Mouse (Mus musculus) stomach, postnatal 0 days (tissue): Measurements from ENCODE around the gene 2810408A11Rik. TPM values are rescaled to one million over a fixed set of nuclear protein-coding genes. Genes with fewer than 3 reads are reported as not detected.
A peak's percentile ranks its signal among the peaks of the same experiment; 100 is the strongest.
"Not testable (repeated sequence)": the region's sequence is repeated elsewhere in the genome, so short reads cannot be mapped to it uniquely, and the experiment has no call there.

Experiments used
- ATAC-seq: fragments of 200-750 bp; cut with Nextera tagmentation; 2 replicates; pipeline ENCODE4 v1.8.0; 2017; ENCODE audit not compliant: low FRiP score, low TSS enrichment
- DNase-seq: peaks from one replicate; pipeline ENCODE4 v3.0.0-alpha.2; 2016; ENCODE audit warnings: low spot score
- H3K27ac ChIP-seq: fragments of 300-500 bp; sonication (generic); replicated peaks from 2 replicates; pipeline ENCODE4 v1.5.1; 2014; ENCODE audit warnings: mild to moderate bottlenecking, control low read depth
- H3K27me3 ChIP-seq: fragments of 300-500 bp; sonication (generic); 2 replicates; pipeline ENCODE4 v1.6.1; 2014; ENCODE audit warnings: low read length; ENCODE audit not compliant: control insufficient read depth, insufficient read depth
- H3K36me3 ChIP-seq: fragments of 300-500 bp; sonication (generic); 2 replicates; pipeline ENCODE4 v1.6.1; 2014; ENCODE audit warnings: low read length, mixed read lengths; ENCODE audit not compliant: control insufficient read depth, insufficient read depth
- H3K4me1 ChIP-seq: fragments of 300-500 bp; sonication (generic); replicated peaks from 2 replicates; pipeline ENCODE4 v1.6.1; 2014; ENCODE audit warnings: antibody characterized with exemption; ENCODE audit not compliant: control insufficient read depth, insufficient read depth
- H3K4me2 ChIP-seq: fragments of 300-500 bp; sonication (generic); replicated peaks from 2 replicates; pipeline ENCODE4 v1.6.1; 2014; ENCODE audit warnings: low read depth, mild to moderate bottlenecking, control low read depth, moderate library complexity
- H3K4me3 ChIP-seq: fragments of 300-500 bp; sonication (generic); 2 replicates; pipeline ENCODE4 v1.5.1; 2014; ENCODE audit warnings: low read depth, low read length, control low read depth
- H3K9ac ChIP-seq: fragments of 300-500 bp; sonication (generic); 2 replicates; pipeline ENCODE4 v1.6.1; 2014; ENCODE audit warnings: mild to moderate bottlenecking, low read length, control low read depth, mixed read lengths
- H3K9me3 ChIP-seq: fragments of 300-500 bp; sonication (generic); 2 replicates; pipeline ENCODE4 v1.6.1; 2016; ENCODE audit warnings: low read length; ENCODE audit not compliant: control insufficient read depth
- CTCF ChIP-seq: IDR thresholded peaks from 2 replicates; pipeline ENCODE4 v1.5.1; 2016; ENCODE audit warnings: antibody characterized with exemption, low read depth, mild to moderate bottlenecking, moderate library complexity
- EP300 ChIP-seq: optimal IDR thresholded peaks from 2 replicates; pipeline ENCODE3; 2016; ENCODE audit warnings: antibody characterized with exemption
- WGBS: fragments of 180-500 bp; shearing (Covaris S2); extraction: QIAGEN DNeasy Blood & Tissue Kit; methylation state at CpG from one replicate; pipeline ENCODE4 v1.1.7; 2014; 5-methylcytosine and 5-hydroxymethylcytosine counted together
- polyA plus RNA-seq: library from polyadenylated mRNA; unstranded; fragments of >200 nt; fragmentation: Nextera tagmentation; extraction: Ambion mirVana; gene quantifications from 2 replicates; pipeline ENCODE4 v1.2.1, GENCODE M21; 2015

2810408A11Rik gene
- polyA plus RNA-seq, 1 experiment from 2014 or later, result 5.9 TPM

- Histone ChIP-seq H3K4me3 (peak overlapping the region; percentile 94), H3K9ac (peak overlapping the region; percentile 94), H3K27me3 (no peaks in the 10 kb centered on the region), H3K9me3 (no peaks in the 10 kb centered on the region), H3K4me2 (peak overlapping the region; percentile 96), H3K4me1 (0 out of 2 replicates have a peak, but pooled peaks cover 2% of the 10 kb centered on the region), H3K27ac (peak overlapping the region; percentile 98), H3K36me3 (peaks cover 21% of the 10 kb centered on the region)
- under 1% methylated on average over 57 of the region's 65 CpGs for WGBS
- DNase-seq (no peak), ATAC-seq (peak; percentile 41)
- TF ChIP-seq EP300 (no peak), CTCF (no peak)
Observed at GRCm38 (mm10) chr11:69920266-69921031, 19.7 kb upstream of the 2810408A11Rik start.

- peak; percentile 94 for DNase-seq
Observed at GRCm38 (mm10) chr11:69919661-69920265, 19.0 kb upstream of the 2810408A11Rik start.

GRCm38 (mm10) chr11:69919053-69919452 lies 18.3 kb upstream of the 2810408A11Rik start:
- Histone ChIP-seq H3K27ac (peak overlapping the region; percentile 98), H3K27me3 (no peaks in the 10 kb centered on the region), H3K9me3 (no peaks in the 10 kb centered on the region), H3K36me3 (peaks cover 21% of the 10 kb centered on the region), H3K9ac (peak overlapping the region; percentile 43), H3K4me1 (0 out of 2 replicates have a peak, but pooled peaks cover 5% of the 10 kb centered on the region), H3K4me3 (peak overlapping the region; percentile 94; the same call in 1 of the 2 replicates), H3K4me2 (peak overlapping the region; percentile 96)
- TF ChIP-seq EP300 (no peak), CTCF (no peak)
- WGBS, result 73% methylated on average over 9 of the region's 9 CpGs
- no peak for ATAC-seq
- DNase-seq, result no peak

More at GRCm38 (mm10) chr11:69919661-69920265, 19.0 kb upstream of the 2810408A11Rik start:
- Histone ChIP-seq H3K9me3 (no peaks in the 10 kb centered on the region), H3K4me2 (peak overlapping the region; percentile 96), H3K9ac (peak overlapping the region; percentile 94), H3K27ac (peak overlapping the region; percentile 98), H3K27me3 (no peaks in the 10 kb centered on the region), H3K4me1 (0 out of 2 replicates have a peak, but pooled peaks cover 2% of the 10 kb centered on the region), H3K36me3 (peaks cover 21% of the 10 kb centered on the region), H3K4me3 (peak overlapping the region; percentile 94)
- WGBS, result under 1% methylated on average over 17 of the region's 17 CpGs
- no peak for TF ChIP-seq CTCF
- TF ChIP-seq EP300, result no peak
- peak; percentile 52 for ATAC-seq

- no peak overlapping the region for H3K9ac ChIP-seq
- DNase-seq, result no peak
- no peak overlapping the region for H3K4me2 ChIP-seq
- peaks cover 21% of the 10 kb centered on the region for H3K36me3 ChIP-seq
- H3K9me3 ChIP-seq, result no peaks in the 10 kb centered on the region
- no peak overlapping the region for H3K4me3 ChIP-seq
- H3K27ac ChIP-seq, result no peak overlapping the region
- peaks cover 5% of the 10 kb centered on the region; the same call in 1 of the 2 replicates for H3K4me1 ChIP-seq
- TF ChIP-seq CTCF (no peak), EP300 (no peak)
- WGBS, result 76% methylated on average over 5 of the region's 5 CpGs
- H3K27me3 ChIP-seq, result no peaks in the 10 kb centered on the region
- ATAC-seq, result no peak
Observed at GRCm38 (mm10) chr11:69918118-69918517, 17.3 kb upstream of the 2810408A11Rik start.

- Histone ChIP-seq H3K4me1 (peaks cover 5% of the 10 kb centered on the region; the same call in 1 of the 2 replicates), H3K27me3 (no peaks in the 10 kb centered on the region)
Observed at GRCm38 (mm10) chr11:69917379-69917948, 16.7 kb upstream of the 2810408A11Rik start.

GRCm38 (mm10) chr11:69916652-69917378 lies 16.0 kb upstream of the 2810408A11Rik start:
- not testable (repeated sequence) for H3K27ac ChIP-seq, H3K4me3 ChIP-seq, H3K9me3 ChIP-seq, H3K4me1 ChIP-seq, DNase-seq, H3K9ac ChIP-seq, ATAC-seq, H3K27me3 ChIP-seq, H3K4me2 ChIP-seq
- H3K36me3 ChIP-seq, result peaks cover 25% of the 10 kb centered on the region
- WGBS, result 51% methylated on average over 7 of the region's 7 CpGs

More at GRCm38 (mm10) chr11:69917379-69917948, 16.7 kb upstream of the 2810408A11Rik start:
- no peak for ATAC-seq
- Histone ChIP-seq H3K4me2 (no peak overlapping the region), H3K36me3 (peaks cover 21% of the 10 kb centered on the region), H3K9ac (no peak overlapping the region), H3K27ac (no peak overlapping the region), H3K9me3 (no peaks in the 10 kb centered on the region), H3K4me3 (no peak overlapping the region)
- WGBS, result 79% methylated on average over 8 of the region's 8 CpGs
- TF ChIP-seq EP300 (no peak), CTCF (no peak)
- no peak for DNase-seq
